Mouse (Mus musculus): ENCODE data around the gene Prss35. TPM values are rescaled to one million over a fixed set of nuclear protein-coding genes. Genes with fewer than 3 reads are reported as not detected.

Prss35 gene
- total and polyA plus RNA-seq, 2 experiments = not detected

DNA sequence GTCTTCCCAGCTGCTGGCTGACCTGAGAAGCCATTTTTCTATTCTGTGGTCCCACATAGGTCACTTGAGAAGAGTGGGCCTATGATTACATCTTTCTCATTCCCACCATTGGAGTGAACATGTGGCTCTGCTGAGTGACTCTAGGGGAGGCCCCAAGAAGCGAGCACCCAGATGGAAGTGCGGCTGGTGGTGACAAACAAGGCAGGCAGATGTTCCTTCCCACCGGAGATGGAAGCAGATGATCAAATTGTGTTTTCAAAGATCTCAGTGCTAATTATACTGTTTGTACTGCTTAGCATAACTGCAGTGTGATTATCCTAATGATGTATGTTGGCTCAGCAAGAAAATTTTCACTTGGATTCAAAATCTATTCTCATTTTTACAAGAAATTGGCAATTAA is 29.4 kb upstream of the Prss35 start:
- no peak for TF ChIP-seq POLR2A (IDR thresholded peaks at IDR 0.05; ENCODE audit: extremely low read depth, insufficient read depth, low read length)
- TF ChIP-seq CTCF (IDR thresholded peaks at IDR 0.05; ENCODE audit: low read depth, low read length) = no peak
- WGBS = 96% methylated on average over 3 of the region's 3 CpGs
- no peak for DNase-seq (ENCODE audit: extremely low read depth, low read depth, low spot score)
- no peak overlapping the region for H3K4me3 ChIP-seq (ENCODE audit: insufficient read depth, low read depth, low read length)
- H3K36me3 ChIP-seq (ENCODE audit: control insufficient read depth, insufficient read depth, low read length) = no peaks in the 10 kb centered on the region
- H3K27me3 ChIP-seq (ENCODE audit: control insufficient read depth, insufficient read depth, low read length) = no peaks in the 10 kb centered on the region
- H3K27ac ChIP-seq (replicated peaks; ENCODE audit: insufficient read depth, low read depth, low read length) = no peak overlapping the region
- H3K4me1 ChIP-seq (ENCODE audit: control insufficient read depth, insufficient read depth, low read length) = no peaks in the 10 kb centered on the region
- H3K79me2 ChIP-seq (ENCODE audit: control insufficient read depth, insufficient read depth, low read length) = no peaks in the 10 kb centered on the region
- H3K9ac ChIP-seq (ENCODE audit: low read depth, low read length) = no peak overlapping the region

GRCm38 (mm10) chr9:86716540-86716939 is 26.9 kb upstream of the Prss35 start:
- 46% methylated on average over 2 of the region's 2 CpGs for WGBS
- no peaks in the 10 kb centered on the region for H3K79me2 ChIP-seq (ENCODE audit: control insufficient read depth, insufficient read depth, low read length)

DNA sequence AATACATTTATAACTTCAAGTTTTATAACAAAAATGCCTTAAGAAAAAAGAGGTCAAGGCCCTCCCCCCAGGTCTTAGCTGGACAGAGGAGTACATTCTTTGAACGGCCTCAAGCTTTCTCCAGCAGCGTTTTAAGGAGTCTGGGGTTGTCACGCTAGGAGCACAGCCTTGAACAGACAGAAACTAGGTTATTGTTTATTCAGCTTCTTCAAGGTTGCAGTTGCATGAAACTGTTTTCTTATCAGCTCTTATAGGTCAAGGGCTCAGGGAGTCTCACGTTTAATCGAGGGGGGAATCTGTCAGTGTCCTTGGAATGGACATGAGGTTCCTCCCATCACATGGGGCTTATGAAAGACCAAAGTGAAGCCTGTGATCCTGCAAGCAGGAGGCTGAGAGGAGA is 26.3 kb upstream of the Prss35 start:
- Histone ChIP-seq H3K79me2 (ENCODE audit: control insufficient read depth, insufficient read depth, low read length) (no peaks in the 10 kb centered on the region), H3K9ac (ENCODE audit: low read depth, low read length) (no peak overlapping the region), H3K4me1 (ENCODE audit: control insufficient read depth, insufficient read depth, low read length) (peaks cover 2% of the 10 kb centered on the region; the same call in 1 of the 2 replicates), H3K27ac (replicated peaks; ENCODE audit: insufficient read depth, low read depth, low read length) (no peak overlapping the region), H3K27me3 (ENCODE audit: control insufficient read depth, insufficient read depth, low read length) (no peaks in the 10 kb centered on the region), H3K36me3 (ENCODE audit: control insufficient read depth, insufficient read depth, low read length) (no peaks in the 10 kb centered on the region), H3K4me3 (ENCODE audit: insufficient read depth, low read depth, low read length) (no peak overlapping the region)
- 63% methylated on average over 5 of the region's 5 CpGs for WGBS
- DNase-seq (ENCODE audit: extremely low read depth, low read depth, low spot score) = no peak
- TF ChIP-seq POLR2A (IDR thresholded peaks at IDR 0.05; ENCODE audit: extremely low read depth, insufficient read depth, low read length) (no peak), CTCF (IDR thresholded peaks at IDR 0.05; ENCODE audit: low read depth, low read length) (no peak)

More at GRCm38 (mm10) chr9:86716540-86716939, 26.9 kb upstream of the Prss35 start:
- Histone ChIP-seq H3K9ac (ENCODE audit: low read depth, low read length) (no peak overlapping the region), H3K36me3 (ENCODE audit: control insufficient read depth, insufficient read depth, low read length) (no peaks in the 10 kb centered on the region), H3K4me1 (ENCODE audit: control insufficient read depth, insufficient read depth, low read length) (peaks cover 2% of the 10 kb centered on the region; the same call in 1 of the 2 replicates), H3K27ac (replicated peaks; ENCODE audit: insufficient read depth, low read depth, low read length) (no peak overlapping the region), H3K4me3 (ENCODE audit: insufficient read depth, low read depth, low read length) (no peak overlapping the region), H3K27me3 (ENCODE audit: control insufficient read depth, insufficient read depth, low read length) (no peaks in the 10 kb centered on the region)
- no peak for DNase-seq (ENCODE audit: extremely low read depth, low read depth, low spot score)
- no peak for TF ChIP-seq POLR2A (IDR thresholded peaks at IDR 0.05; ENCODE audit: extremely low read depth, insufficient read depth, low read length)
- no peak for TF ChIP-seq CTCF (IDR thresholded peaks at IDR 0.05; ENCODE audit: low read depth, low read length)

DNA sequence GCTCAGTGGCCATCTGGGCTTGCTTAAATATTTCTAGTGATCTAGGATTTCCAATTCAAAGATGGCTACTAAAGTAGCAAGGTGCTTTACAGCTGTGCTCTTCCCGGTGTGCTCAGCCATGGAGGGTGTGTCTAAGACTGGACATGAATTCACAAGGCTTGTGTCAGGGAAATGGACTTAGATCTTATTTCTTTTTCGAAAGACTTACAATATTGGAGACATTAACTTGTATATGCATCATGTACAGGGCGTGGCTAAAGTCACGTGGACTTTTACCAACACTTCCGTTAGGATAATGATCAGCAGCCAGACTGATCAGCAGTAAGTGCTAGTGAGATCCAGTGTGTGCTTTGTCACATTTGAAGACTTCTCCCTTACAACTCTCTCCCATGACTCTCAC is 23.2 kb upstream of the Prss35 start:
- Histone ChIP-seq H3K36me3 (ENCODE audit: control insufficient read depth, insufficient read depth, low read length) (no peaks in the 10 kb centered on the region), H3K27me3 (ENCODE audit: control insufficient read depth, insufficient read depth, low read length) (no peaks in the 10 kb centered on the region), H3K27ac (replicated peaks; ENCODE audit: insufficient read depth, low read depth, low read length) (no peak overlapping the region), H3K4me1 (ENCODE audit: control insufficient read depth, insufficient read depth, low read length) (peaks cover 2% of the 10 kb centered on the region; the same call in 1 of the 2 replicates), H3K9ac (ENCODE audit: low read depth, low read length) (no peak overlapping the region), H3K4me3 (ENCODE audit: insufficient read depth, low read depth, low read length) (no peak overlapping the region), H3K79me2 (ENCODE audit: control insufficient read depth, insufficient read depth, low read length) (no peaks in the 10 kb centered on the region)
- WGBS = 91% methylated on average over 5 of the region's 5 CpGs
- no peak for DNase-seq (ENCODE audit: extremely low read depth, low read depth, low spot score)
- TF ChIP-seq CTCF (IDR thresholded peaks at IDR 0.05; ENCODE audit: low read depth, low read length) (no peak), POLR2A (IDR thresholded peaks at IDR 0.05; ENCODE audit: extremely low read depth, insufficient read depth, low read length) (no peak)

GRCm38 (mm10) chr9:86720794-86721193 is 22.7 kb upstream of the Prss35 start:
- WGBS = 85% methylated on average over 2 of the region's 2 CpGs
- TF ChIP-seq CTCF (IDR thresholded peaks at IDR 0.05; ENCODE audit: low read depth, low read length) (no peak), POLR2A (IDR thresholded peaks at IDR 0.05; ENCODE audit: extremely low read depth, insufficient read depth, low read length) (no peak)
- Histone ChIP-seq H3K4me1 (ENCODE audit: control insufficient read depth, insufficient read depth, low read length) (peaks cover 2% of the 10 kb centered on the region; the same call in 1 of the 2 replicates), H3K36me3 (ENCODE audit: control insufficient read depth, insufficient read depth, low read length) (no peaks in the 10 kb centered on the region), H3K27ac (replicated peaks; ENCODE audit: insufficient read depth, low read depth, low read length) (no peak overlapping the region), H3K79me2 (ENCODE audit: control insufficient read depth, insufficient read depth, low read length) (no peaks in the 10 kb centered on the region), H3K27me3 (ENCODE audit: control insufficient read depth, insufficient read depth, low read length) (no peaks in the 10 kb centered on the region), H3K9ac (ENCODE audit: low read depth, low read length) (no peak overlapping the region), H3K4me3 (ENCODE audit: insufficient read depth, low read depth, low read length) (no peak overlapping the region)
- DNase-seq (ENCODE audit: extremely low read depth, low read depth, low spot score) = no peak

GRCm38 (mm10) chr9:86725066-86725465 is 18.4 kb upstream of the Prss35 start:
- 75% methylated on average over 4 of the region's 4 CpGs for WGBS
- DNase-seq (ENCODE audit: extremely low read depth, low read depth, low spot score) = no peak
- no peak for TF ChIP-seq CTCF (IDR thresholded peaks at IDR 0.05; ENCODE audit: low read depth, low read length)
- no peak for TF ChIP-seq POLR2A (IDR thresholded peaks at IDR 0.05; ENCODE audit: extremely low read depth, insufficient read depth, low read length)

More at GRCm38 (mm10) chr9:86725066-86725465, 18.4 kb upstream of the Prss35 start:
- peaks cover 10% of the 10 kb centered on the region; the same call in 1 of the 2 replicates for H3K4me1 ChIP-seq (ENCODE audit: control insufficient read depth, insufficient read depth, low read length)
- H3K27me3 ChIP-seq (ENCODE audit: control insufficient read depth, insufficient read depth, low read length) = no peaks in the 10 kb centered on the region
- H3K9ac ChIP-seq (ENCODE audit: low read depth, low read length) = no peak overlapping the region
- no peaks in the 10 kb centered on the region for H3K79me2 ChIP-seq (ENCODE audit: control insufficient read depth, insufficient read depth, low read length)
- H3K4me3 ChIP-seq (ENCODE audit: insufficient read depth, low read depth, low read length) = no peak overlapping the region
- H3K27ac ChIP-seq (replicated peaks; ENCODE audit: insufficient read depth, low read depth, low read length) = no peak overlapping the region
- no peaks in the 10 kb centered on the region for H3K36me3 ChIP-seq (ENCODE audit: control insufficient read depth, insufficient read depth, low read length)

Data from liver, adult 2 months (tissue).